Mouse (Mus musculus): ENCODE measurements around the gene Gm49342. TPM values are rescaled to one million over a fixed set of nuclear protein-coding genes. Genes with fewer than 3 reads are reported as not detected.

Gm49342 gene
- polyA plus RNA-seq, 1 experiment from 2014 or later: not detected

DNA sequence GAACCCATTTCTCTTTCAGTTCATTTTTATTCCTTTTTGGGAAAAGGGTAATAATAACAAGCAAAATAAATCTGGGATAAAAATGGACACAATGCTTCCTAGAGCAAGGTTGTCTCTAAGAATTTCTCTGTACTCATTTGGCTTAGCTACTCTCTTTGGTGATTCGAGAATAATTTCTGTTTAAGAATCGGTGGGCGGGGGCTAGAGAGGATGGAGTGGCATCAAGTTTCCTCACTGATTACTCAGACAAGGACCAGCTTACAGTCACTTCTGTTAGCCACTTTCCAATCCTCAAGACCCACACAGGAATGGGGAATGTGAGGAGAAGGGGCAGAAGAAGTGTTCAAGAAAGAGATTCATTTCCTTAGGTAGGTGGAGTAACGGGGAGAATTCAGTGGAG, 64.5 kb downstream of the Gm49342 start:
- H3K36me3 ChIP-seq: no peaks in the 10 kb centered on the region
- H3K9me3 ChIP-seq: no peaks in the 10 kb centered on the region
- 78% methylated on average over 4 of the region's 4 CpGs for WGBS
- H3K4me1 ChIP-seq: peaks cover 12% of the 10 kb centered on the region
- H3K27ac ChIP-seq: peak overlapping the region; percentile 42; the same call in 1 of the 2 replicates
- H3K27me3 ChIP-seq (ENCODE audit: insufficient read depth, poor library complexity, severe bottlenecking): no peaks in the 10 kb centered on the region
- H3K4me3 ChIP-seq: no peak overlapping the region
- no peak for DNase-seq (ENCODE audit: low spot score)

DNA sequence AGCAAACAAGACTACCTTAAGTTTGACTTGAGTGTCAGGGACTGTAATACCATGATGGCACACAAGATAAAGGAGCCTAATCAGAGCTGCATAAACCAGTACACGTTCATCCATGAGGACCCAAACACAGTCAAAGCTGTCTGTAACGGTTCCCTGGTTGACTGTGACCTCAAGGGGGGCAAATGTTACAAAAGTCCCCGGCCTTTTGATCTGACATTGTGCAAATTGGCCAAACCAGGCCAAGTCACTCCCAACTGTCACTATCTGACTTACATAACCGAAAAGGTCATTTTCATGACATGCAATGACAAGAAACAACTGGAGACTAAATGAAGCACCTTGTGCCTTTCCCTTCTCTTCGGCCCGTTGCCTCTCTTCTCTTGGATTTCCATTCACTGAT, 65.3 kb downstream of the Gm49342 start:
- Histone ChIP-seq H3K4me3 (no peak overlapping the region), H3K27ac (no peak overlapping the region), H3K36me3 (no peaks in the 10 kb centered on the region), H3K9me3 (no peaks in the 10 kb centered on the region), H3K27me3 (ENCODE audit: insufficient read depth, poor library complexity, severe bottlenecking) (no peaks in the 10 kb centered on the region), H3K4me1 (peaks cover 12% of the 10 kb centered on the region)
- 79% methylated on average over 6 of the region's 6 CpGs for WGBS
- DNase-seq (ENCODE audit: low spot score): no peak

Other genes starting within 250 kb of the Gm49342 start
- not detected in 2 replicates for gene Olfr748, start 237.1 kb upstream of the Gm49342 start, polyA plus RNA-seq (2016; fragmentation: Nextera tagmentation; extraction: Ambion mirVana)
- not detected in 2 replicates for gene Olfr749, start 199.4 kb upstream of the Gm49342 start, polyA plus RNA-seq (2016; fragmentation: Nextera tagmentation; extraction: Ambion mirVana)
- 59.8 and 64.1 TPM in 2 replicates for gene Ttc5, start 159.0 kb upstream of the Gm49342 start, polyA plus RNA-seq (2016; fragmentation: Nextera tagmentation; extraction: Ambion mirVana)
- not detected in 2 replicates for gene Ccnb1ip1, start 136.8 kb upstream of the Gm49342 start, polyA plus RNA-seq (2016; fragmentation: Nextera tagmentation; extraction: Ambion mirVana)
- gene Parp2, start 136.7 kb upstream of the Gm49342 start, polyA plus RNA-seq (2016; fragmentation: Nextera tagmentation; extraction: Ambion mirVana): 46.1 and 50.0 TPM in 2 replicates
- 4.6 and 6.2 TPM in 2 replicates for gene Tep1, start 74.0 kb upstream of the Gm49342 start, polyA plus RNA-seq (2016; fragmentation: Nextera tagmentation; extraction: Ambion mirVana)
- gene Klhl33, start 47.0 kb upstream of the Gm49342 start, polyA plus RNA-seq (2016; fragmentation: Nextera tagmentation; extraction: Ambion mirVana): 0.19 TPM in 1 of 2 replicates, not detected in the other
- 132 and 145 TPM in 2 replicates for gene Osgep, start 19.6 kb upstream of the Gm49342 start, polyA plus RNA-seq (2016; fragmentation: Nextera tagmentation; extraction: Ambion mirVana)
- gene Apex1, start 19.5 kb upstream of the Gm49342 start, polyA plus RNA-seq (2016; fragmentation: Nextera tagmentation; extraction: Ambion mirVana): 220 and 306 TPM in 2 replicates
- 36.1 and 44.7 TPM in 2 replicates for gene Pip4p1, start 13.7 kb upstream of the Gm49342 start, polyA plus RNA-seq (2016; fragmentation: Nextera tagmentation; extraction: Ambion mirVana)
- 44.3 and 63.0 TPM in 2 replicates for gene Pnp, start 13.4 kb upstream of the Gm49342 start, polyA plus RNA-seq (2016; fragmentation: Nextera tagmentation; extraction: Ambion mirVana)
- gene Pnp2, start 11.5 kb downstream of the Gm49342 start, polyA plus RNA-seq (2016; fragmentation: Nextera tagmentation; extraction: Ambion mirVana): 0.34 TPM in 1 of 2 replicates, not detected in the other
- gene Rnase10, start 63.2 kb downstream of the Gm49342 start, polyA plus RNA-seq (2016; fragmentation: Nextera tagmentation; extraction: Ambion mirVana): 0.11 and 0.31 TPM in 2 replicates
- not detected in 2 replicates for gene Rnase9, start 97.4 kb downstream of the Gm49342 start, polyA plus RNA-seq (2016; fragmentation: Nextera tagmentation; extraction: Ambion mirVana)
- gene Rnase11, start 105.6 kb downstream of the Gm49342 start, polyA plus RNA-seq (2016; fragmentation: Nextera tagmentation; extraction: Ambion mirVana): not detected in 2 replicates
- gene Rnase12, start 113.1 kb downstream of the Gm49342 start, polyA plus RNA-seq (2016; fragmentation: Nextera tagmentation; extraction: Ambion mirVana): 0.28 and 0.53 TPM in 2 replicates
- gene Olfr750, start 129.9 kb downstream of the Gm49342 start, polyA plus RNA-seq (2016; fragmentation: Nextera tagmentation; extraction: Ambion mirVana): not detected in 2 replicates
- 6.3 and 8.9 TPM in 2 replicates for gene Rnase4, start 146.6 kb downstream of the Gm49342 start, polyA plus RNA-seq (2016; fragmentation: Nextera tagmentation; extraction: Ambion mirVana)
- 1.8 and 3.0 TPM in 2 replicates for gene Ang, start 146.6 kb downstream of the Gm49342 start, polyA plus RNA-seq (2016; fragmentation: Nextera tagmentation; extraction: Ambion mirVana)
- gene Eddm3b, start 169.9 kb downstream of the Gm49342 start, polyA plus RNA-seq (2016; fragmentation: Nextera tagmentation; extraction: Ambion mirVana): 0.13 TPM in 1 of 2 replicates, not detected in the other
- gene Rnase6, start 179.4 kb downstream of the Gm49342 start, polyA plus RNA-seq (2016; fragmentation: Nextera tagmentation; extraction: Ambion mirVana): 0.14 and 0.87 TPM in 2 replicates
- not detected in 2 replicates for gene Rnase1, start 202.3 kb downstream of the Gm49342 start, polyA plus RNA-seq (2016; fragmentation: Nextera tagmentation; extraction: Ambion mirVana)
- not detected in 2 replicates for gene Rnase2b, start 217.7 kb downstream of the Gm49342 start, polyA plus RNA-seq (2016; fragmentation: Nextera tagmentation; extraction: Ambion mirVana)